Mouse (Mus musculus): Measurements from ENCODE around the gene Ccnf. TPM values are rescaled to one million over a fixed set of nuclear protein-coding genes. Genes with fewer than 3 reads are reported as not detected.

Ccnf gene
- polyA plus RNA-seq, 1 experiment from 2014 or later: 2.8 TPM

- H3K36me3 ChIP-seq (ENCODE audit: insufficient read depth, low read length): no peaks in the 10 kb centered on the region
- H3K9ac ChIP-seq (replicated peaks; ENCODE audit: low read depth): no peak overlapping the region
- H3K27me3 ChIP-seq (replicated peaks; ENCODE audit: insufficient read depth, low read length): no peaks in the 10 kb centered on the region
- ATAC-seq: no peak
- H3K4me3 ChIP-seq (ENCODE audit: low read depth, low read length): no peak overlapping the region
- no peaks in the 10 kb centered on the region for H3K4me1 ChIP-seq (ENCODE audit: insufficient read depth, low read depth, low read length)
- H3K4me2 ChIP-seq (replicated peaks; ENCODE audit: low read depth, low read length): no peak overlapping the region
- H3K27ac ChIP-seq (ENCODE audit: low read length): no peak overlapping the region
- WGBS: 83% methylated on average over 5 of the region's 5 CpGs
- no peak for DNase-seq (ENCODE audit: low spot score)
- no peak for TF ChIP-seq CTCF (IDR thresholded peaks at IDR 0.05)
- TF ChIP-seq EP300 (IDR thresholded peaks at IDR 0.05): no peak
- H3K9me3 ChIP-seq (ENCODE audit: low read length): no peaks in the 10 kb centered on the region
Observed at GRCm38 (mm10) chr17:24193769-24194168, 57.5 kb downstream of the Ccnf start.

- DNase-seq (ENCODE audit: low spot score) (no peak), ATAC-seq (no peak)
- no peaks in the 10 kb centered on the region for H3K4me1 ChIP-seq (ENCODE audit: insufficient read depth, low read depth, low read length)
- no peaks in the 10 kb centered on the region for H3K36me3 ChIP-seq (ENCODE audit: insufficient read depth, low read length)
- no peak overlapping the region for H3K4me2 ChIP-seq (replicated peaks; ENCODE audit: low read depth, low read length)
- no peak overlapping the region for H3K27ac ChIP-seq (ENCODE audit: low read length)
- no peak overlapping the region for H3K9ac ChIP-seq (replicated peaks; ENCODE audit: low read depth)
- H3K4me3 ChIP-seq (ENCODE audit: low read depth, low read length): no peak overlapping the region
- WGBS: 85% methylated on average over 8 of the region's 8 CpGs
- no peaks in the 10 kb centered on the region for H3K27me3 ChIP-seq (replicated peaks; ENCODE audit: insufficient read depth, low read length)
- no peaks in the 10 kb centered on the region for H3K9me3 ChIP-seq (ENCODE audit: low read length)
- TF ChIP-seq CTCF (IDR thresholded peaks at IDR 0.05): no peak
Observed at GRCm38 (mm10) chr17:24193268-24193667, 58.0 kb downstream of the Ccnf start.

- no peak overlapping the region for H3K4me2 ChIP-seq (replicated peaks; ENCODE audit: low read depth, low read length)
Observed at GRCm38 (mm10) chr17:24192848-24193247, 58.4 kb downstream of the Ccnf start.

GRCm38 (mm10) chr17:24191481-24191880 lies 59.8 kb downstream of the Ccnf start:
- no peaks in the 10 kb centered on the region for H3K27me3 ChIP-seq (replicated peaks; ENCODE audit: insufficient read depth, low read length)
- H3K4me3 ChIP-seq (ENCODE audit: low read depth, low read length): no peak overlapping the region
- H3K27ac ChIP-seq (ENCODE audit: low read length): no peak overlapping the region
- no peaks in the 10 kb centered on the region for H3K36me3 ChIP-seq (ENCODE audit: insufficient read depth, low read length)
- no peaks in the 10 kb centered on the region for H3K4me1 ChIP-seq (ENCODE audit: insufficient read depth, low read depth, low read length)
- TF ChIP-seq CTCF (IDR thresholded peaks at IDR 0.05): no peak
- no peak for TF ChIP-seq EP300 (IDR thresholded peaks at IDR 0.05)
- 77% methylated on average over 4 of the region's 4 CpGs for WGBS
- H3K9ac ChIP-seq (replicated peaks; ENCODE audit: low read depth): no peak overlapping the region
- DNase-seq (ENCODE audit: low spot score) (no peak), ATAC-seq (no peak)
- no peak overlapping the region for H3K4me2 ChIP-seq (replicated peaks; ENCODE audit: low read depth, low read length)
- H3K9me3 ChIP-seq (ENCODE audit: low read length): no peaks in the 10 kb centered on the region

More at GRCm38 (mm10) chr17:24192848-24193247, 58.4 kb downstream of the Ccnf start:
- Histone ChIP-seq H3K36me3 (ENCODE audit: insufficient read depth, low read length) (no peaks in the 10 kb centered on the region), H3K27ac (ENCODE audit: low read length) (no peak overlapping the region), H3K9ac (replicated peaks; ENCODE audit: low read depth) (no peak overlapping the region), H3K4me3 (ENCODE audit: low read depth, low read length) (no peak overlapping the region), H3K27me3 (replicated peaks; ENCODE audit: insufficient read depth, low read length) (no peaks in the 10 kb centered on the region), H3K4me1 (ENCODE audit: insufficient read depth, low read depth, low read length) (no peaks in the 10 kb centered on the region), H3K9me3 (ENCODE audit: low read length) (no peaks in the 10 kb centered on the region)
- no peak for TF ChIP-seq EP300 (IDR thresholded peaks at IDR 0.05)
- TF ChIP-seq CTCF (IDR thresholded peaks at IDR 0.05): no peak
- WGBS: 67% methylated on average over 8 of the region's 8 CpGs
- ATAC-seq (no peak), DNase-seq (ENCODE audit: low spot score) (no peak)

- no peaks in the 10 kb centered on the region for H3K9me3 ChIP-seq (ENCODE audit: low read length)
- no peaks in the 10 kb centered on the region for H3K36me3 ChIP-seq (ENCODE audit: insufficient read depth, low read length)
- no peak for DNase-seq (ENCODE audit: low spot score)
- H3K9ac ChIP-seq (replicated peaks; ENCODE audit: low read depth): no peak overlapping the region
- TF ChIP-seq CTCF (IDR thresholded peaks at IDR 0.05): no peak
- TF ChIP-seq EP300 (IDR thresholded peaks at IDR 0.05): no peak
- no peaks in the 10 kb centered on the region for H3K27me3 ChIP-seq (replicated peaks; ENCODE audit: insufficient read depth, low read length)
- WGBS: 83% methylated on average over 2 of the region's 2 CpGs
- no peak overlapping the region for H3K27ac ChIP-seq (ENCODE audit: low read length)
- no peaks in the 10 kb centered on the region for H3K4me1 ChIP-seq (ENCODE audit: insufficient read depth, low read depth, low read length)
- ATAC-seq: no peak
- H3K4me3 ChIP-seq (ENCODE audit: low read depth, low read length): no peak overlapping the region
- H3K4me2 ChIP-seq (replicated peaks; ENCODE audit: low read depth, low read length): no peak overlapping the region
Observed at GRCm38 (mm10) chr17:24190934-24191333, 60.4 kb downstream of the Ccnf start.

- ATAC-seq (no peak), DNase-seq (ENCODE audit: low spot score) (no peak)
- no peak for TF ChIP-seq CTCF (IDR thresholded peaks at IDR 0.05)
- no peak for TF ChIP-seq EP300 (IDR thresholded peaks at IDR 0.05)
- no peak overlapping the region for H3K27ac ChIP-seq (ENCODE audit: low read length)
- no peaks in the 10 kb centered on the region for H3K9me3 ChIP-seq (ENCODE audit: low read length)
- no peak overlapping the region for H3K4me3 ChIP-seq (ENCODE audit: low read depth, low read length)
- no peaks in the 10 kb centered on the region for H3K4me1 ChIP-seq (ENCODE audit: insufficient read depth, low read depth, low read length)
- H3K36me3 ChIP-seq (ENCODE audit: insufficient read depth, low read length): no peaks in the 10 kb centered on the region
- WGBS: 63% methylated on average over 3 of the region's 3 CpGs
- H3K4me2 ChIP-seq (replicated peaks; ENCODE audit: low read depth, low read length): no peak overlapping the region
- H3K27me3 ChIP-seq (replicated peaks; ENCODE audit: insufficient read depth, low read length): no peaks in the 10 kb centered on the region
- H3K9ac ChIP-seq (replicated peaks; ENCODE audit: low read depth): no peak overlapping the region
Observed at GRCm38 (mm10) chr17:24174259-24174658, 77.0 kb downstream of the Ccnf start.

GRCm38 (mm10) chr17:24173423-24173822 lies 77.9 kb downstream of the Ccnf start:
- H3K27me3 ChIP-seq (replicated peaks; ENCODE audit: insufficient read depth, low read length): no peaks in the 10 kb centered on the region
- 1% methylated on average over 3 of the region's 3 CpGs for WGBS
- H3K4me2 ChIP-seq (replicated peaks; ENCODE audit: low read depth, low read length): no peak overlapping the region
- H3K4me1 ChIP-seq (ENCODE audit: insufficient read depth, low read depth, low read length): no peaks in the 10 kb centered on the region; the same call in 1 of the 2 replicates
- peak; percentile 81 for DNase-seq (ENCODE audit: low spot score)
- no peak overlapping the region for H3K4me3 ChIP-seq (ENCODE audit: low read depth, low read length)
- peak; percentile 97 for TF ChIP-seq CTCF (IDR thresholded peaks at IDR 0.05)
- TF ChIP-seq EP300 (IDR thresholded peaks at IDR 0.05): no peak
- H3K9me3 ChIP-seq (ENCODE audit: low read length): no peaks in the 10 kb centered on the region
- no peak overlapping the region for H3K9ac ChIP-seq (replicated peaks; ENCODE audit: low read depth)
- no peaks in the 10 kb centered on the region for H3K36me3 ChIP-seq (ENCODE audit: insufficient read depth, low read length)
- H3K27ac ChIP-seq (ENCODE audit: low read length): no peak overlapping the region
- ATAC-seq: no peak

Small RNAs within 50 kb of the gene (microRNA-seq; reads per million reads assigned to microRNA genes)
- 1.5 reads per million for gene Mir5134
- gene Mir6965: not detected

Other genes starting within 250 kb of the Ccnf start
- gene Prss27, start 213.3 kb downstream of the Ccnf start, polyA plus RNA-seq (2015; fragmentation: Nextera tagmentation; extraction: Ambion mirVana): 0.18 TPM in 2 replicates
- 34.3 and 36.9 TPM in 2 replicates for gene Kctd5, start 178.0 kb downstream of the Ccnf start, polyA plus RNA-seq (2015; fragmentation: Nextera tagmentation; extraction: Ambion mirVana)
- 26.4 and 32.3 TPM in 2 replicates for gene Pdpk1, start 100.6 kb downstream of the Ccnf start, polyA plus RNA-seq (2015; fragmentation: Nextera tagmentation; extraction: Ambion mirVana)
- 44.1 and 44.2 TPM in 2 replicates for gene Amdhd2, start 87.7 kb downstream of the Ccnf start, polyA plus RNA-seq (2015; fragmentation: Nextera tagmentation; extraction: Ambion mirVana)
- 566 and 620 TPM in 2 replicates for gene Atp6v0c, start 81.8 kb downstream of the Ccnf start, polyA plus RNA-seq (2015; fragmentation: Nextera tagmentation; extraction: Ambion mirVana)
- gene Tbc1d24, start 45.9 kb downstream of the Ccnf start, polyA plus RNA-seq (2015; fragmentation: Nextera tagmentation; extraction: Ambion mirVana): 1.8 and 1.9 TPM in 2 replicates
- 2.3 and 2.5 TPM in 2 replicates for gene Ntn3, start 42.0 kb downstream of the Ccnf start, polyA plus RNA-seq (2015; fragmentation: Nextera tagmentation; extraction: Ambion mirVana)
- 5.3 and 6.3 TPM in 2 replicates for gene Tedc2, start 30.6 kb downstream of the Ccnf start, polyA plus RNA-seq (2015; fragmentation: Nextera tagmentation; extraction: Ambion mirVana)
- gene Abca17, start 99.6 kb upstream of the Ccnf start, polyA plus RNA-seq (2015; fragmentation: Nextera tagmentation; extraction: Ambion mirVana): 1.5 and 1.7 TPM in 2 replicates
- 66.4 and 71.5 TPM in 2 replicates for gene Abca3, start 100.5 kb upstream of the Ccnf start, polyA plus RNA-seq (2015; fragmentation: Nextera tagmentation; extraction: Ambion mirVana)
- gene Rnps1, start 163.1 kb upstream of the Ccnf start, polyA plus RNA-seq (2015; fragmentation: Nextera tagmentation; extraction: Ambion mirVana): 99.6 and 109 TPM in 2 replicates
- gene Eci1, start 175.2 kb upstream of the Ccnf start, polyA plus RNA-seq (2015; fragmentation: Nextera tagmentation; extraction: Ambion mirVana): 81.7 and 92.6 TPM in 2 replicates
- 1.1 and 1.4 TPM in 2 replicates for gene Dnase1l2, start 191.6 kb upstream of the Ccnf start, polyA plus RNA-seq (2015; fragmentation: Nextera tagmentation; extraction: Ambion mirVana)
- 15.7 and 17.5 TPM in 2 replicates for gene E4f1, start 218.8 kb upstream of the Ccnf start, polyA plus RNA-seq (2015; fragmentation: Nextera tagmentation; extraction: Ambion mirVana)
- 40.4 and 42.5 TPM in 2 replicates for gene Pgp, start 218.9 kb upstream of the Ccnf start, polyA plus RNA-seq (2015; fragmentation: Nextera tagmentation; extraction: Ambion mirVana)
- not detected in 2 replicates for gene Bricd5, start 222.4 kb upstream of the Ccnf start, polyA plus RNA-seq (2015; fragmentation: Nextera tagmentation; extraction: Ambion mirVana)
- 13.0 and 14.4 TPM in 2 replicates for gene Mlst8, start 227.6 kb upstream of the Ccnf start, polyA plus RNA-seq (2015; fragmentation: Nextera tagmentation; extraction: Ambion mirVana)
- 0.15 and 0.33 TPM in 2 replicates for gene Caskin1, start 237.1 kb upstream of the Ccnf start, polyA plus RNA-seq (2015; fragmentation: Nextera tagmentation; extraction: Ambion mirVana)